Comparison of ENCODE assay signal across 9 mouse cellular contexts in genomic region chr1:36309498-36309901, GRCm38 (mm10). TPM values are rescaled to one million over a fixed set of nuclear protein-coding genes. Genes with fewer than 3 reads are reported as not detected.
DNase-seq lines count a peak whose midpoint lies in the region; ATAC-seq and TF ChIP-seq lines count a peak whose summit lies in the region.
"Had no signal": no experiment of that assay in that cellular context is flagged by ENCODE, and none has a peak within 500 bp of the region (broad histone marks: within the 10 kb centered on the region; RNA-seq: fewer than 3 reads in every experiment).

No protein-coding gene starts in this region.

- WGBS in hindbrain, embryonic 10.5 days: 15% methylated on average over 3 of the region's 3 CpGs
- 34% methylated on average over 3 of the region's 3 CpGs for WGBS in hindbrain, embryonic 11.5 days
- 9% methylated on average over 3 of the region's 3 CpGs for WGBS in forebrain, postnatal 0 days
- WGBS in lung, embryonic 15.5 days: 26% methylated on average over 3 of the region's 3 CpGs

- peak; percentile 30 for DNase-seq in hindbrain, embryonic 10.5 days (ENCODE audit: low spot score)
- no peak for DNase-seq in hindbrain, embryonic 11.5 days (ENCODE audit: low spot score)
- no peak for DNase-seq in G1E (ENCODE audit: low spot score)
- DNase-seq in forebrain, postnatal 0 days: peak; percentile 38
- peak; percentile 91 for DNase-seq in induced T-regulatory cell, adult 2 months (ENCODE audit: low read depth)
- DNase-seq in spleen, adult 18-20 months: peak; percentile 39 to 45
- DNase-seq in gastrocnemius, postnatal 36 days: no peak

- H3K4me3 ChIP-seq in hindbrain, embryonic 10.5 days: no peak overlapping the region
- H3K4me3 ChIP-seq in hindbrain, embryonic 11.5 days (ENCODE audit: low read depth, low read length): no peak overlapping the region
- peak overlapping the region; percentile 75; the same call in 1 of the 2 replicates for H3K4me3 ChIP-seq in G1E (ENCODE audit: low read depth, low read length)
- no peak overlapping the region for H3K4me3 ChIP-seq in forebrain, postnatal 0 days (ENCODE audit: low read depth, low read length)
- H3K4me3 ChIP-seq in lung, embryonic 15.5 days: peak overlapping the region; percentile 3

- ATAC-seq in hindbrain, embryonic 11.5 days (ENCODE audit: low FRiP score): no peak
- no peak for ATAC-seq in G1E (ENCODE audit: extremely low read depth, insufficient number of reproducible peaks, low FRiP score, poor library complexity, severe bottlenecking)
- ATAC-seq in forebrain, postnatal 0 days: peak; percentile 14
- no peak for ATAC-seq in lung, embryonic 15.5 days (ENCODE audit: borderline replicate concordance, extremely low read depth, low FRiP score, low TSS enrichment)

- H3K4me1 ChIP-seq in hindbrain, embryonic 10.5 days (replicated peaks): peaks cover 25% of the 10 kb centered on the region
- H3K4me1 ChIP-seq in hindbrain, embryonic 11.5 days (replicated peaks; ENCODE audit: control insufficient read depth, insufficient read depth, low read length): peaks cover 4% of the 10 kb centered on the region
- H3K4me1 ChIP-seq in G1E (ENCODE audit: insufficient read depth, low read depth, low read length): peaks cover 44% of the 10 kb centered on the region
- peaks cover 6% of the 10 kb centered on the region; the same call in 1 of the 2 replicates for H3K4me1 ChIP-seq in forebrain, postnatal 0 days (ENCODE audit: insufficient read depth)
- peaks cover 22% of the 10 kb centered on the region for H3K4me1 ChIP-seq in lung, embryonic 15.5 days

- H3K4me2 ChIP-seq in hindbrain, embryonic 11.5 days (replicated peaks; ENCODE audit: low read depth, low read length): no peak overlapping the region
- peak overlapping the region; percentile 95; the same call in 1 of the 2 replicates for H3K4me2 ChIP-seq in forebrain, postnatal 0 days (ENCODE audit: low read depth)
- peak overlapping the region; percentile 95 for H3K4me2 ChIP-seq in lung, embryonic 15.5 days

- no peaks in the 10 kb centered on the region for H3K36me3 ChIP-seq in hindbrain, embryonic 10.5 days
- H3K36me3 ChIP-seq in hindbrain, embryonic 11.5 days (ENCODE audit: control insufficient read depth, insufficient read depth, low read length): no peaks in the 10 kb centered on the region
- peaks cover 47% of the 10 kb centered on the region for H3K36me3 ChIP-seq in G1E (replicated peaks)
- H3K36me3 ChIP-seq in forebrain, postnatal 0 days (ENCODE audit: insufficient read depth): no peaks in the 10 kb centered on the region
- no peaks in the 10 kb centered on the region for H3K36me3 ChIP-seq in lung, embryonic 15.5 days

- H3K27ac ChIP-seq in hindbrain, embryonic 10.5 days: no peak overlapping the region
- no peak overlapping the region for H3K27ac ChIP-seq in hindbrain, embryonic 11.5 days (ENCODE audit: low read depth, low read length)
- H3K27ac ChIP-seq in forebrain, postnatal 0 days (ENCODE audit: low read depth, low read length): no peak overlapping the region
- H3K27ac ChIP-seq in lung, embryonic 15.5 days: no peak overlapping the region
- H3K27ac ChIP-seq: liver, embryonic 14.5 days had no signal

- H3K27me3 ChIP-seq in hindbrain, embryonic 10.5 days (ENCODE audit: insufficient read depth, poor library complexity, severe bottlenecking): peaks cover 30% of the 10 kb centered on the region
- H3K27me3 ChIP-seq in hindbrain, embryonic 11.5 days (ENCODE audit: control insufficient read depth, insufficient read depth, low read length): peaks cover 7% of the 10 kb centered on the region
- peaks cover 2% of the 10 kb centered on the region for H3K27me3 ChIP-seq in G1E (ENCODE audit: insufficient read depth, low read length)
- H3K27me3 ChIP-seq in forebrain, postnatal 0 days (ENCODE audit: insufficient read depth, low read length): peaks cover 11% of the 10 kb centered on the region
- no peaks in the 10 kb centered on the region for H3K27me3 ChIP-seq in lung, embryonic 15.5 days

- no peak overlapping the region for H3K9ac ChIP-seq in hindbrain, embryonic 11.5 days (ENCODE audit: low read depth, low read length)
- H3K9ac ChIP-seq in forebrain, postnatal 0 days: no peak overlapping the region
- no peak overlapping the region for H3K9ac ChIP-seq in lung, embryonic 15.5 days
- H3K9ac ChIP-seq: liver, embryonic 14.5 days had no signal

- no peak for TF ChIP-seq CTCF in G1E (IDR thresholded peaks at IDR 0.05; ENCODE audit: low read depth, low read length)
- no peak for TF ChIP-seq CTCF in forebrain, postnatal 0 days (IDR thresholded peaks at IDR 0.05; ENCODE audit: low read depth)

- no peaks in the 10 kb centered on the region for H3K9me3 ChIP-seq in hindbrain, embryonic 10.5 days
- no peaks in the 10 kb centered on the region for H3K9me3 ChIP-seq in hindbrain, embryonic 11.5 days (ENCODE audit: control insufficient read depth, low read length)
- no peaks in the 10 kb centered on the region for H3K9me3 ChIP-seq in G1E (replicated peaks)
- H3K9me3 ChIP-seq in forebrain, postnatal 0 days (ENCODE audit: low read length): no peaks in the 10 kb centered on the region
- H3K9me3 ChIP-seq in lung, embryonic 15.5 days: no peaks in the 10 kb centered on the region

- intact Hi-C loops in gastrocnemius, postnatal 36 days (cut with DNase I): no loop called here

RNA-seq across cellular contexts. Expression of gene Arid5a, which starts 2.0 kb away (rescaled TPM):
- 2.0 and 3.5 TPM in 2 replicates for polyA plus RNA-seq in hindbrain, embryonic 10.5 days (2016; fragmentation: Nextera tagmentation; extraction: Ambion mirVana)
- polyA plus RNA-seq in hindbrain, embryonic 11.5 days (2014; fragmentation: Nextera tagmentation; extraction: Ambion mirVana): 1.9 and 2.7 TPM in 2 replicates
- total RNA-seq in G1E (2014; fragmentation: Nextera tagmentation): 5.5 and 8.7 TPM in 2 replicates
- total RNA-seq in G1E (2017): 8.2 and 8.4 TPM in 2 replicates
- 32.1 and 33.6 TPM in 2 replicates for polyA plus RNA-seq in G1E (2012)
- 3.9 and 9.8 TPM in 2 replicates for total RNA-seq in forebrain, postnatal 0 days (2014; rRNA removed)
- polyA plus RNA-seq in forebrain, postnatal 0 days (2015; fragmentation: Nextera tagmentation; extraction: Ambion mirVana): 2.2 and 3.4 TPM in 2 replicates
- polyA plus RNA-seq in lung, embryonic 15.5 days (2015; fragmentation: Nextera tagmentation; extraction: Ambion mirVana): 8.0 and 8.9 TPM in 2 replicates
- 10 to 100 TPM; 10.7 to 11.8 TPM for total RNA-seq in gastrocnemius, postnatal 36 days (2021)

RNA-seq across cellular contexts. Expression of gene Neurl3, which starts 35.0 kb away (rescaled TPM):
- polyA plus RNA-seq in hindbrain, embryonic 10.5 days (2016; fragmentation: Nextera tagmentation; extraction: Ambion mirVana): 0.30 and 0.31 TPM in 2 replicates
- 0.32 and 1.3 TPM in 2 replicates for polyA plus RNA-seq in hindbrain, embryonic 11.5 days (2014; fragmentation: Nextera tagmentation; extraction: Ambion mirVana)
- total RNA-seq in G1E (2014; fragmentation: Nextera tagmentation) (140 and 142 TPM in 2 replicates), G1E (2017) (91.7 and 120 TPM in 2 replicates)
- 35.1 and 38.7 TPM in 2 replicates for polyA plus RNA-seq in G1E (2012)
- 0.43 and 0.54 TPM in 2 replicates for total RNA-seq in forebrain, postnatal 0 days (2014; rRNA removed)
- polyA plus RNA-seq in forebrain, postnatal 0 days (2015; fragmentation: Nextera tagmentation; extraction: Ambion mirVana): 0.53 and 0.85 TPM in 2 replicates
- polyA plus RNA-seq in lung, embryonic 15.5 days (2015; fragmentation: Nextera tagmentation; extraction: Ambion mirVana): 8.0 and 8.3 TPM in 2 replicates
- under 1 TPM; 0.31 to 0.72 TPM for total RNA-seq in gastrocnemius, postnatal 36 days (2021)

RNA-seq across cellular contexts. Expression of gene Kansl3, which starts 59.5 kb away (rescaled TPM):
- polyA plus RNA-seq in hindbrain, embryonic 10.5 days (2016; fragmentation: Nextera tagmentation; extraction: Ambion mirVana): 44.5 and 47.0 TPM in 2 replicates
- polyA plus RNA-seq in hindbrain, embryonic 11.5 days (2014; fragmentation: Nextera tagmentation; extraction: Ambion mirVana): 30.5 and 31.0 TPM in 2 replicates
- total RNA-seq in G1E (2014; fragmentation: Nextera tagmentation) (40.9 and 47.3 TPM in 2 replicates), G1E (2017) (43.3 and 48.7 TPM in 2 replicates)
- 35.9 and 50.0 TPM in 2 replicates for polyA plus RNA-seq in G1E (2012)
- 43.9 and 53.6 TPM in 2 replicates for total RNA-seq in forebrain, postnatal 0 days (2014; rRNA removed)
- 18.6 and 27.8 TPM in 2 replicates for polyA plus RNA-seq in forebrain, postnatal 0 days (2015; fragmentation: Nextera tagmentation; extraction: Ambion mirVana)
- 37.5 and 40.8 TPM in 2 replicates for polyA plus RNA-seq in lung, embryonic 15.5 days (2015; fragmentation: Nextera tagmentation; extraction: Ambion mirVana)
- total RNA-seq in gastrocnemius, postnatal 36 days (2021): 10 to 100 TPM; 36.1 to 39.1 TPM

Comparison
In these comparisons a context has a peak if more than half of its experiments do, and no peak if none do; other contexts are left out.
1. DNase-seq: peak in hindbrain, embryonic 10.5 days (single experiment), forebrain, postnatal 0 days (single experiment), induced T-regulatory cell, adult 2 months (single experiment) and spleen, adult 18-20 months (2 of 2); none in hindbrain, embryonic 11.5 days (single experiment), G1E (single experiment) and gastrocnemius, postnatal 36 days (0 of 2).
2. H3K4me3 ChIP-seq: peak in G1E (single experiment) and lung, embryonic 15.5 days (single experiment); none in hindbrain, embryonic 10.5 days (single experiment), hindbrain, embryonic 11.5 days (single experiment) and forebrain, postnatal 0 days (single experiment).